Mouse (Mus musculus) MEL (cell line): Measurements from ENCODE around the gene Cdkn1a.

Source experiments
- CTCF ChIP-seq, 3 experiments: IDR thresholded peaks in 2 of 3; conservative IDR thresholded peaks in 1 of 3; 2 replicates each; pipeline ENCODE4 v1.5.1; 2011 to 2012; ENCODE audit warnings: low read length in 3 of 3, low read depth in 2 of 3, mild to moderate bottlenecking in 2 of 3, improper control_type of control experiment in 1 of 3, inconsistent platforms in 1 of 3, mixed read lengths in 1 of 3, moderate library complexity in 1 of 3; ENCODE audit not compliant: control insufficient read depth in 1 of 3, insufficient read depth in 1 of 3, poor library complexity in 1 of 3, severe bottlenecking in 1 of 3
- HCFC1 ChIP-seq: IDR thresholded peaks from 2 replicates; pipeline ENCODE4 v1.6.1; 2012; ENCODE audit warnings: low read depth, mild to moderate bottlenecking, inconsistent platforms, low read length, improper control_type of control experiment, moderate library complexity
- POLR2A ChIP-seq, 2 experiments: IDR thresholded peaks; 2 replicates each; pipeline ENCODE4 v1.6.1; 2011 to 2012; ENCODE audit warnings: low read length in 2 of 2, mild to moderate bottlenecking in 2 of 2, control low read depth in 1 of 2, improper control_type of control experiment in 1 of 2, low read depth in 1 of 2, moderate library complexity in 1 of 2; ENCODE audit not compliant: control insufficient read depth in 1 of 2, insufficient read depth in 1 of 2, poor library complexity in 1 of 2
- POLR2AphosphoS2 ChIP-seq: IDR thresholded peaks from 2 replicates; pipeline ENCODE4 v1.6.1; 2011; ENCODE audit warnings: low read length, improper control_type of control experiment
- RAD21 ChIP-seq: IDR thresholded peaks from 2 replicates; pipeline ENCODE4 v1.6.1; 2011; ENCODE audit warnings: mild to moderate bottlenecking, low read depth, low read length, improper control_type of control experiment

DNA sequence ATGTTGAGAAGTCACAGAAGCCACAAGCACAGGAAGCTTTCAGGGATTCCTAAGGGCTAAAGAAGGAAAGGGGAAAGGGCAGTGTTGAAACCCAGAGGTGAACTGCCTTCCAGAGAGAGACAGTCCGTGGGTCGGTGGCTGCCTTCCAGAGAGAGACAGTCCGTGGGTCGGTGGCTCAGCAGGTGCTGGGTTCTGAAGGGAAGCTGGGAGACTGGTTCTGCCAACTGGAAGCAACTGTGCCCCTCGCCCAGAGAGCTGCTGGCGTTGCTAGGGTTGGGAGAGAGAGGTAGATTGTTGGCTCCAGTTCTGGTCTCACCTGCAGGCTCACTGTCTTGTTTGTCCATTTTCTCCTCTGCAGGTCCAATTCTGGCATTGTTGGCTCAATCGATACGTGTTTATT, 32.3 kb upstream of the Cdkn1a start:
- TF ChIP-seq POLR2A (IDR thresholded peaks at IDR 0.05; ENCODE audit: control insufficient read depth in 1 of 2, insufficient read depth in 1 of 2, low read depth in 1 of 2, low read length in 2 of 2, poor library complexity in 1 of 2) (no peak), RAD21 (no peak), CTCF (IDR thresholded peaks at IDR 0.05 in 2 of 3, conservative IDR thresholded peaks at IDR 0.05 in 1 of 3; ENCODE audit: control insufficient read depth in 1 of 3, insufficient read depth in 1 of 3, low read depth in 2 of 3, low read length in 3 of 3, poor library complexity in 1 of 3, severe bottlenecking in 1 of 3) (no peak), HCFC1 (no peak), POLR2AphosphoS2 (no peak)
